Mouse (Mus musculus) Muller cell, postnatal 12 days (primary cell): ENCODE results near the gene Chchd6.

ENCODE experiments used
- DNase-seq: peaks from one replicate; pipeline ENCODE4 v3.0.0-alpha.2; 2015; ENCODE audit errors: inconsistent ontology term

The Chchd6 gene

DNA sequence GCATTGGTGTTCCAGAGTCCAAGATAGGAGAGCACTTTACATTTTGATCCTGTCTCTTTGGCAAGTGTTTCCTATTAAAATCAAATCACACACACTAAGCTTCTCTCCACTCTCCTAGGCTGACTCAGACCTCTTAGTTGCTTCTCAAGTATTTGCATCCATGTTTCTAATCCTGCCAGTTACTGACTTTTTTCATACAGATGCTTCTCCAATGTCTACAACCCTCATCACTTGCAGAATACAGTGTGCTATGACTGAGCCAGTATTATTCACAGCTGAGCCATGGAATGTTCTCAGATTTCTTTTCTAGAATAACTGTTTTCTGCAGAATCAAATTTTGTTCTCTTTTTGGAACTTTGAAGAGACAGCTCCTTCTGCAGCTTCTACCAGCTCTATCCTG lies 85.3 kb downstream of the Chchd6 start:
- DNase-seq, result peak; percentile 16

DNA sequence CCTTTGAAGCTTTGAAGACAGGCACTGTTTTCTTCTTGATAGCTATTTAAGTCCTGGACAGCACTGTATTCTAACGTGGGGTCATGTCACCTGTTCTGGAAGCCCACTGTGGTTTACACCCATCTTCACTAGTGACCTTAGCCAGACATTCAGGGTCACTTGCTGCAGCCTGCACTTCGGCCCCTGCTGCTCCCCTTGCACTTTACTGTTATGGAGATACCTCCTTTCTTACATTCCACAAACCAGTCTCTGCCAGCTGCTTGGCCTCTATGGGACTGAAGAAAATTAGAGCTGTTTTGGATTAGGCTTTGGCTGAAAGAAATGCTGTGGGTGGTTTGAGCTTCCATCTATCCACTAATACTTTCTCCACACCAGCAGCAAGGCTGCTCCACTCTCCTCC lies 86.7 kb downstream of the Chchd6 start:
- peak; percentile 39 for DNase-seq

DNA sequence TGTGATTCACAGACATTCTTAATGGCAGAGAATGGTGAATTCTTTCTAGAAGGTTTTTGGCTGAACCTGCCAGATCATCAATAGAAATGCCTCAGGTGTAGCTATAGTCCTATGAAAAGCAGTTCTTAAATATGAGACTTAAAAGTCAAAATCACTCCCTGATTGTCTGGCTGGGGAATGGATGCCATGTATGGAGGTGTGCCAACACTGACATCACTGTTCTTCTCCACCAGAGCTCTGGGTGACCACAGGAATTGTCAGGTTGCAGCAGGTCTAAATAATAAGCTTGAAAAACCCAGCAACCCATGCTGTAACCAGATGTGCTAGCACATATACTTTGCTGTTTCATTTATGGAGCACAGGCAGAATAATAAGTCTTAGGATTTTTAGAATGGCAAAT lies 87.2 kb downstream of the Chchd6 start:
- peak; percentile 58 for DNase-seq

DNA sequence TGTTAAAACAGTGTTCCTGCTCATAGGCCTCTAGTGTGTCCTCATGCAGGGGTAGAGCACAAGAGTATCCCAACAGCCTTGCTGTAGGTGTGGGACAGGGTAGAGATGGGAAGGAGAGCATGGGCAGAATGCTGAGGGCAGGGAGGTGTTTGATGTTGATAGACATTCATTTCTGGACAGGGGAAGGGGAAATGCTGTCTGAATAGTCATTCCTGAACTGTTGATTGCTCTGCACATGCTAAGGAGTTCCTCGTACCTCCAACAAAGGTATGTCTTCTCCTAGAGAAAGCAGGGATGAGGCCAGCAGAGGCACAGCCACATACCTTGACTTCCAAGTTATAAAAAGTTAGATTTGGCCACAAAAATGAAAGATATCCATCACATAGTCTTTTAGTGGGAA lies 95.5 kb downstream of the Chchd6 start:
- DNase-seq, result no peak

DNA sequence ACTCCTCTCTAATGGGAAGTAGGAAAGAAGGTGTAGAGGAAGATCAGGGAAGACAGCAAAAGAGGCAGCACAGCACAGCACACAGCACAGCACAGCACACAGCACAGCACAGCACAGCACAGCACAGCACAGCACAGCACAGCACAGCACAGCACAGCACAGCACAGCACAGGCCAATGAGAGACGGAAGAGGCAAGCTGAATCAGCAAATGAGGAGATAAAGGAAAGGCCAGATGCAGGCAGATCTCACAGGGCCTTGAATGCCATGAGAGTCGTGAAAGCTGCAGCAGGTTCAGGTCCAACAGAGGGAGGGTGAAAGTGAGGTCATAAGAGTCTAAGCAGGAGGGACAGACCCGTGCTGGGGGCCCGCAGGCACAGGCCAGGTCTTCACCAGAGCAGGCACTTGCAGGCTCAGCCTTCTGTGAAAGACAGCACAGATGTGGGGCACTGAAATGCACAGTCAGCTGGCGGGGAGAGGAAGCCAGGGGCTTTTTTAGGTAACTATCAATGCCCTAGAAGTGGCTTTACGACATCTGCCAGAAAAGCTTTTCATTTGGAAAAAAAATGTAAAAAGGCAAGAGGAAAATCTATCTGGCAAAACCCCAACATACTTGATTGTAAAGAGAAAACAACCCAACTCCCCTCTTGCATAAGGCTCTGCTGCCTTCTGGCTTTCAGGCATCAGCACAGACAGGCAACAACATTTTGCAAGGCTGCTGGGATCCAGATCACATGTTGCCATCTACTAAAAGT lies 96.5 kb downstream of the Chchd6 start:
- no peak for DNase-seq

DNA sequence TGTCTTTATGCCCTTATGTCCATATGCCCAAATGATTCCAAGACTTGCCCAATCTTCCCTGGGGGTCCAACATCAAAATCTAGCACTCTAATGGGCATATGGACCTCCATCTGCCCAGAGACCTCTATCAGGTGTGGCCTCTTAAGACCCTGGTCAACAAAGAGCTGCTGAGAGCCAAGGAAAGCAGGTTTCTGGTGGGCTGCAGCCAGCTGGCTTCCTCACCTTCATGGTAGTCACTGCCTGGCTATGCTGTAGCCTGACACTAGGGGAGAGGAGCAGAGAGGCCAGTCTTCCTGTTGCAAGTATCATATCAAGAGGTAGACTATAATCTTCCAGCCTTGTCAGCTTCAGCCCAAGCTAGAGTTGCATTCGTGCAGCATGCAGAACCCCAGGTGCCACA lies 98.5 kb downstream of the Chchd6 start:
- no peak for DNase-seq

DNA sequence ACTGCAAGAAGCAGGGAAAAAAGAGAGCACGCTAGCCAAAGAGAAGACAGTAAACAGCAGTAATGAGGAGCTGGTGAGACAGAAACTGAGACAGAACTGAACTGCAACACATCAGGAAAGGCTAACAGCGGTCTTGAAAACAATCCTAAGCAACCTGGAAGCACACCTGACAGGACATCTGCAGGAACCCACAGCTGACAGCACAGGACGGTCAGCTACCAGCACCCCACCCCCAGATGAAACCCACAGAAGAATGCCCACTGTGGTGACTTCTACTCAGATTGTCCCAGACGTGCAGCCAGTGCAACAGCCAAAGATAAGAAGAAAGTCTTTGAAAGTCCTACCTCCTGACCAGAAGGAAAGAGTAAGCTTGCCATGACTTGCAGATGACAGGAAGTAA lies 103.1 kb downstream of the Chchd6 start:
- no peak for DNase-seq

DNA sequence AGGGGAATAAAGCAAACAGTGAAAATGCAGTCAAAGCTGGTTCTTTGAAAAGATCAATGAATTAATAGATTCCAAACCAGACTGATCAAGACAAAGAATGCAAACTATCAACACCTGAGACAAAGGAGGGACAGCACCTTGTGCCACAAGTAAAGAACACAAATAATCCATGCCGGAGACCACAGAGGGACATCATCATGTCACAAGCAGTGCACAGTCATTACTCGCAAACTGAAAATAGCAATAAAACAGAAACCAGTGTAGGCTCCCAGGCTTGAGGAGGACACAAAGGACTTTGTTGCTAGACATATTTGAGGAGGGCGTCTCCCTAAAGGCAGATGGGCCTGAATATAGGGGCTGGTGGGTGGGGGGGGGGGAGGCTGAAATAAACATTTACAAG lies 105.1 kb downstream of the Chchd6 start:
- no peak for DNase-seq

DNA sequence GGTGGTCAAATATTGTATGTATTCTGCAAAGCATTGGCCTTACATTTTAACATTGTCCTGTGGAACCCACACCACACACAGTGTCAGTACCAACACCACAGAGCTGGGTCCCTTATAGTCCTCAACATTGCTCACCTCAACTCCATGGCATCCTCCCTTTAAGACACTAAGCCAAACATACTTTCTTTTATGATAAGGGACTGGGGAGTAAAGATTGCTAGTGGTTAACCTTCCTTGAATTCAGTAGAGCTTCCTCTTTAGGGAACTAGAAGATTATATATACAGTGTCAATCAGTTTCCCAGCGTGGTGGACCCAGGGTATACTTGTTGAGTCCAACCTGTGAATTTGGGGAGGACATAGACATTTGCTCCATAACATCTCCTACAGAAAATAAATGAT lies 105.9 kb downstream of the Chchd6 start:
- no peak for DNase-seq

DNA sequence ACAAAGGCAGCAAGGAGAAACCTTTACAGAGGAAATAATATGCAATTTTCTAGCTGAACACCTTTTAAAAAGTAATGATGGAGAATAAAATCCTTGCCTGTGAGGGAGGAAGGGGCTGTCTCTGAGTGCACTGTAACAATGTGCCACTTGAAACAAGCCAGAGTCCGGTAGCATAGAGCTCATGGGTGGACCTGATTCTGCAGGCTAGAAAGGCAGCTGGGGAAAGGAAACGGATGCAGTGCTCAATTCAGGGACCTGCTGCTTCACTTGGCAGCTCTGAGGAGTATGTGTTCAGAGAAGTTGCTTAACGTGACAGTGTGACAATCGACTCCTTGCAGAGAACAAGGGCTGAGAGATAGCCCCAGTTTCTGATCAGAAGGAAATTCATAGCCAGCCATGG lies 109.4 kb downstream of the Chchd6 start:
- no peak for DNase-seq

DNA sequence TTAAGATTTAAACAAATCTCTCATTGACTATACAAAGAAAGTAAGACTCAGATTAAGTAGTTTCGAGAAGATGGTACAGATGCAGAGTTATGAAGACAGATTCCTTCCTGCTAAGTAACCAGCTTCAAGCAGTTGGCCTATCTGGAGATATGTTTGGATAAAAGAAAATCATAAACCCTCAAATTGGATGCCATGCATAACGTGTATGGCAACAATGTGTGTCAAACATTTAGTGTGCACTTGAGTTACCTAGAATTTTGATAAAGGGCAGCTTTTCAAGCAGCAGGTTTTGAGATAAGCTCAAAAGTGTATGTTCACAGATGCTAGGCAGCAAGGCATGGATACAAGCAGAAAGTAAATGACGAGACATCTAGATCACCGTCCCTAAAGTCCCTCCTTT lies 114.3 kb downstream of the Chchd6 start:
- DNase-seq, result no peak

DNA sequence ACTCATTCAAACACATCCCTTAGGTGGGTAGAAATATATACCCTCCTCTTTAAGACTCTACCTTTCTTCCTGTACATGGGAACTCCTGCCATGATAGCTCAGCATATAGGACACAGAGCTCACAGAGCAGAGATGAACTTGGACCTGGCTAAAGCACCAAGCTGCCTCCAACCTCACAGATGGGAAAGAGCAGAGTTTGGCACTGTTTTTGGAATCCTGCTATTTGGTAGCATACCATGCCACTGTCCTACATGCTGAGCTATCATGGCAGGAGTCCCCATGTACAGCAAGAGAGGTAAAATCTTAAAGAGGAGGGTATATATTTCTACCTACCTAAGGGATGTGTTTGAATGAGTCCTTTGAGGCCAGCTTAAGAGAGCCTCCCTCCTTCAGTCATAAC lies 127.5 kb downstream of the Chchd6 start:
- DNase-seq, result no peak

DNA sequence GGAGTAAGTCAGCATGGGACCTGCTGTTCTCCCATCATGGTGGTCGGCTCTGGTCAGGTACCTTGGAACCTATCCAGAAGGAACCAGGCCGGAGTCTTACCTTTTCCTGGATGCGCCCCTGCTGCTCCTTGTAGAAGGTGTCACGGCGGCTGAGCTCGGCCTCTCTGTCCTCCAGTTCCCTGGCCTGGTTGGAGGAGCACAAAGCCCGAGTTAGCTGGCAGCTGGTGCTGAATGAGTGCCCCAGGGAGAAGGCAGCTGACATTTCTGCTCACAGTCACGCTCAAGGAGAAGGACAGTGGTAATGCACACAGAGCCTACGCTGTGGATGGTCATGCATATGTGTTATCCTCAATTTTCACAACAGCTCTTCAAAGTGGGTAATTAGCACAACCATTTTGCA lies 128.2 kb downstream of the Chchd6 start:
- DNase-seq, result no peak

DNA sequence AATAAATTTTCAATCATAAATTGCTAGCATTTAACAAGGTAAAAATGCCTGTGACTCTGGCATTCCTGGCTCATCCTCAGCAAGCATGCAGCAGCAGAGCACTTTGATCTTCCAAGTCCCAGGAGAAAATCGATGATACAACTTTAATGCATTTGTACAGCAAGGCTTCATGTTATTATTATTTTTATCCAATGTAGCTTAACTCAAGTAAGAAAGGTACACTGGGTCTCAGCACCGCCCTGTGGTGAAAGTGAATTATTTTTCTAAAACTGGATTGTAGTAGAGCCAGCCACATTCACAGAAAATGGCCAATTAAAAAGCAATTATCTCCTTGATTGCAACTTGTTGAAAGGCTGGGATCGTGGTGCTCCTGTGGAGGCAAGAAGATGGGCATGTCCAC lies 128.6 kb downstream of the Chchd6 start:
- DNase-seq, result no peak

DNA sequence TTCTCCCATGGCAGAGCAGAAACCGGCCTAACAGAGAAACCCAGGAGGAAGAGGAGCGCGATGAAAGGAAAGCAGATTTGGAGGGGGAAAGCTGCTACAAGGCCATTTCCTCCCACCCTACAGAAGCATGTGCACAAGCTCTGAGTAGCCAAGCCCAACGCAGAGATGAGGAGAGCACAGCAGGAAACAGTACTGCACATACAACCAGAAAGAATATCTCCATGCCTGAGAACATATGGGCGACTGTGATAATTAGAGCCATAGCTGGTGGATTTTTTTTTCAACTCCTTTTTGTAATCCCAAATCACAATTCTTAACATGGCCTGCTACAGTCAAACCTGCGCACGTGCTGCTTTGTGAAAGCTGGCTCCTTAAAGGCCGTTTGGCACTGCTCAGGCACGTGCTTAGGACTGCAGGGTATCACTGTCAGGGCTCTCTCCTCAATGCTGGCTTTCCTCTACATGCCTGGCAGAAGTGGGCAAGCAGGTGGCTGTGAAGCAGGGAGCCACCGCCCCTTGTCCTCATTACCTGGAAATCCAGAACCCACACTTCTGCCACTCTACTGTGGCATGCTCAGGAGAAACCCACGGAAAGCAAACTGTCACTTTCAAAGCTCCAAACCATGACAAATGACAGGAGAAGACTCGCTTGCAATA lies 129.3 kb downstream of the Chchd6 start:
- no peak for DNase-seq

DNA sequence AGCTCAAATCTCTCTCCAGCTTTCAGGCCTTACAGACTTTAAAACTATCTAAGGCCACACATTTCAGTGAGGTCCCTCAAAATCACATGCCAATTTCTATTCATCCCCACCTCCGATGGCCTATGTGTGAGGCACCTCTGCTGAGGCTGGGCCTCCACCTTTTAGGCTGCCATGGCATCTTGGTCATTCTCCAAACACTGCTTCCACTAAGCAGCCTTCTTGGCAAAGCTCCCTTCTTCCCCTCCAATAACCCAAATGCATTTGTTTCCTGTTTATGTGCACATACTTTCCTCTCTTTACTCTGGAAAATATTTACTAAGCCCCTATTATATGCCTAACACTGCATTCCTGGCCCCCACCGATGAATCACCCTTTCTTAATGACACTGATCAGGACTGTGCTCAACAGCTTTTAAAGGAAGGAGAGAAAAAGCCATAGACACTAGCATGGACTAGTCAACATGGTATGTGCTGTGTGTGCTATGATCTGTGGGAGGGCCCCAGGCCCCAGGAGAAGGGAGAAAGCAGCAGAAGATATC lies 133.2 kb downstream of the Chchd6 start:
- DNase-seq, result peak; percentile 75

DNA sequence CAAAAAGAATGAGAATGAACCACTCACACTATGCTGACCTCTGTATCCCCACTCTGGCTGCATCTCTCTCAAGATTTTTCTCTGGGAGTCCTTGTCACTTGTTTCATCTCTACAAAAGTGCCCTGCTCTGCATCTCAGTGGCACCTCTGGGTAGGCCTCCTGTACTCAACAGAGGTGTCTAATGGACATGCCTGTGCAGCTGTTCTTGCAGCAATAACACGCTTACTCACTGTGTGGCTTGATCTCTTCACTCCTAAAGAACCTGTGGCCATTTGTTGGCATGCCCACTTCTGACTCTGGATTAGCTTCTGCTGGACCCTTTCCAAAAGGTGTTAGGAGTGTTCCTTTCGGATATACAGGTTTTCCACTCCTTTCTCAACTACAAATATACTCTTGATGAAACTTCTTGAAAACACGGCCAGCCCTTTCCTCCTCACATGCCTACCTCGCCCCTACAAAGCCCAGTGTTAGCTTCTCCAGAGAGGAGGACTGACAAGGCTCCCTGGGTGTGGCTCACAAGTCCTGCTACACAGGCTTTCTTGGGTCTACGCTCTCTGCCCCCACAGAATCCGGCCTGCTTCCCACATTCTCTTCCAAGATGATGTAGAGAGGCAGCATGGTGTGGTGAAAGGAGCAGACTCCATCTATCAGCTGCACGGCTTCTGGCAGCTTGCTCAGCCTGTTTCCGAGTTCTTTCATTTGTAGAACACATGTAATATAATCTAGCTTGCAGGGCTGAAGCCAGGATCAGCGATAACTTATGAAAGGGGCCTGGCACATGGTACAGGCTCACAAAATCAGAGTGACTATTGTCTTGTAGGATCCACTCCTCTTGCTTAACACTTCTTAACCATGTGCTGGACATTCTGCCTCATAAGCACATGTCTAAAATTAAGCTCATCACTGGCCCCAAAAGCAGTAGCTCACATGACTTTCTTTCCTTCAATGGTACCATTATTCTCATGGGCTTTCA lies 133.9 kb downstream of the Chchd6 start:
- no peak for DNase-seq

DNA sequence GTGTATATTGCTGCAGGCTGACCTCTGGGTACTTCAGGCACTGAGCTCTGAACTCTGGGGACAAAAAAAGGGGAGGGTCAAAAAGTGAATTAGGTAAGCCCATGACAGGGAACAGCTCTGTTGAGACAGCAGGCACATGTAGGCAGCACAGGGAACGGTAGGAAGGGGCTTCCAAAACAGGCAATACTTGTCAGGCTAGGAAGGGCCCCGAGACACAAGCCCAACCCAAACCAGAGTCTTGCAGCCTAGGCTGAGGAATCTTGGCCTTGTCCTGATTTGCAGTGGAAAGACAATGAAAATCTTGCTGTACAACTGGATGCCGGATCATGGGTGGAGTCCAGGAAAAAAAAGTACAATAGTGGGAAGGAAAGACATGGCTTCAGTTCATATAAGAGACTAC lies 135.8 kb downstream of the Chchd6 start:
- DNase-seq, result no peak

DNA sequence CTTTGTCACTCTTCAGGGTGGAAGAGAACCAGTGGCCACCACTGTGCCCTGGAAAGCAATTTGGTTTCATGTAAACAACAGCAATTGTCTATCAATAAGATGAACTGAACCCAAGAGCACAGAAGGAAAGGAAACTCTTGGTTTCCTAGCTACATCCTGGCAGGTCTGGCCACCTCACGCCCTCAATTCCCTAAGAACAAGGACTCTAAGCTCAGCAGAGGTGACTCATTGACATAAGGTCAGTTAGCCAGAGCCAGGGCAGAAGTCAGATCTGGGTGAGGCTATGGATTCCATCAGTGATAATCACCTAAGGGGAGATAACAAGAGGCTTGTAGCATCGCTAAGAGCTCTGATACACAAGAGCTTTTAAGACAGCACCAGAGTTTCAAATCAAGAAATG lies 137.9 kb downstream of the Chchd6 start:
- DNase-seq, result no peak

DNA sequence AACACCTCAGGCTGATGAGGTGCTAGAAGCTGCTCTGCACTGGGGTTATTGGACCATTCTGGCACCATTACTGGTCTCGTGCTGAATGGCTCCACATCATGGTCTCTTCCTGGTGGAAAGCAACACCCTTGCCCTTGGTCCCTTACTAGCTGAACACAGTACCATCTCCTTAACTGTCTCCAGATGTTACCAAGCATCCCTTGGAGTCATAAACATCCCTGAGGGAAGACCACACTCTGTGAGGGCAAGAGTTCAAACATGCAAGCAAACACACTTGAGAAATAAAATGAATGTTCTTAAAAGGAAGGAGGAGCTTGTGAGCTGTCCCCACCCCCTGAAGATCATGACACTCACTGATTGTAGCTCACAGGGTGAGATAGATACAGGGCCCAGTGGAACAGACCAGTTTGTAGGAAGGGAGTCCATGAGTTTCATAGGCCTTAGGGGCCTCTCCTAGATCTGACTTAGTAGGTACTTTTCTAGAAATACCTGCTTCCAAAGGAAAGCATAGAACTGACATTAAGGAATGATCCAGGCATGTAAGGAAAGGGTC lies 139.0 kb downstream of the Chchd6 start:
- DNase-seq, result no peak

DNA sequence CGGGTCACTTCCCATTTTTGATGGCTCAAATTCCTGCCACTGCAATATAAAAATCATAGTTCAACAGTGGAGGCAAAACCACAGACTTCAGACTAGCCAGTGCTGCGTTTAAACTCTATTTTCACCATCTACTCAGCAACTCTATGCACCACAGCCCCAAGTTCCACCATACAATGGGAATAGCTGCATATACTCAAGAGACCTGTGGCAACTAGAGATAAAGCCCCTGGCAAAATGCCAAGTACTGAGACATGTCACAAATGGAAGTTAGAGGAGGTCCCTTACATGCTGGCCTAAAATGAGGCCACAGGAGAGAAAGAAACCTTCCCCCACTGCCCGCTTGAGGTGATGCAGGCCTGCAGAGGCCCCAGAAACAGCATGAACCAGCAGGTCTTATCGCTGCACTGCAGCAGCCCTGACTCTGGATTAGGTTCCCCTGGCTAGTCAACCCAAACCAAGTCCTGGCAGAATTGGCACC lies 139.9 kb downstream of the Chchd6 start:
- DNase-seq, result no peak

DNA sequence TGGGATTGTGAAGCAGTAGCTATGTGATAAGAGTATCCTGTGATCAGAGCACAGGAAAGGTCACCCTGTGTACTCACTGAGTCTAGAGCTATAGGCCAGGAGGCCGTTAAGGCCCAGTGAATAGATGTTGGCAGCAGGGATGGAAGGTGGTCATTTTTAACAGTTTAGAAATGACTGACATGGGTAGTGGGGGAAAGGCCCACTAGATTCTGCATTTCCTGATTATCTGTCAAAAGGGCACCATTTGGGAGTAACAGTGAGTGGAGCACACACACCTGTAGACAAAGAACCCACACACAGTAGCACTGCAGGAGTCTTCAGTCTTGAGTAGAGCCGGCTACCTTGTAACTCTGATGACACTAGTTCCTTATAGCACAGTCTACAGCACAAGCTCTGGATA lies 141.0 kb downstream of the Chchd6 start:
- DNase-seq, result no peak
